Mouse (Mus musculus) hindbrain, embryonic 15.5 days (tissue): ENCODE data around the gene Hnrnpl. TPM values are rescaled to one million over a fixed set of nuclear protein-coding genes. Genes with fewer than 3 reads are reported as not detected.

ENCODE experiments used
- ATAC-seq: fragments of 200-750 bp; cut with Nextera tagmentation; 2 replicates; pipeline ENCODE4 v1.8.0; 2017; ENCODE audit warnings: low read depth, moderate number of reproducible peaks, moderate TSS enrichment; ENCODE audit not compliant: low FRiP score
- H3K27ac ChIP-seq: fragments of 300-500 bp; sonication (generic); replicated peaks from 2 replicates; pipeline ENCODE4 v1.5.1; 2015; ENCODE audit warnings: mild to moderate bottlenecking, inconsistent platforms
- H3K27me3 ChIP-seq: fragments of 300-500 bp; sonication (generic); 2 replicates; pipeline ENCODE4 v1.6.1; 2015; ENCODE audit warnings: control low read depth, inconsistent platforms
- H3K36me3 ChIP-seq: fragments of 300-500 bp; sonication (generic); 2 replicates; pipeline ENCODE4 v1.6.1; 2015; ENCODE audit warnings: control low read depth, inconsistent platforms
- H3K4me1 ChIP-seq: fragments of 300-500 bp; sonication (generic); replicated peaks from 2 replicates; pipeline ENCODE4 v1.6.1; 2015; ENCODE audit warnings: control low read depth, inconsistent platforms
- H3K4me2 ChIP-seq: fragments of 300-500 bp; sonication (generic); 2 replicates; pipeline ENCODE4 v1.6.1; 2015; ENCODE audit warnings: moderate library complexity, mild to moderate bottlenecking, inconsistent platforms
- H3K4me3 ChIP-seq: fragments of 300-500 bp; sonication (generic); 2 replicates; pipeline ENCODE4 v1.5.1; 2015; ENCODE audit warnings: mild to moderate bottlenecking, inconsistent platforms
- H3K9ac ChIP-seq: fragments of 300-500 bp; sonication (generic); 2 replicates; pipeline ENCODE4 v1.6.1; 2015; ENCODE audit warnings: inconsistent platforms
- H3K9me3 ChIP-seq: fragments of 300-500 bp; sonication (generic); 2 replicates; pipeline ENCODE4 v1.6.1; 2016; ENCODE audit warnings: control low read depth, inconsistent platforms
- WGBS: fragments of 180-500 bp; shearing (Covaris S2); methylation state at CpG from one replicate; pipeline ENCODE4 v1.1.7; 2015; 5-methylcytosine and 5-hydroxymethylcytosine counted together
- polyA plus RNA-seq: library from polyadenylated mRNA; unstranded; fragments of >200 nt; fragmentation: Nextera tagmentation; extraction: Ambion mirVana; gene quantifications from 2 replicates; pipeline ENCODE4 v1.2.1, GENCODE M21; 2015

Hnrnpl gene
- polyA plus RNA-seq, 1 experiment from 2014 or later: 162 TPM

DNA sequence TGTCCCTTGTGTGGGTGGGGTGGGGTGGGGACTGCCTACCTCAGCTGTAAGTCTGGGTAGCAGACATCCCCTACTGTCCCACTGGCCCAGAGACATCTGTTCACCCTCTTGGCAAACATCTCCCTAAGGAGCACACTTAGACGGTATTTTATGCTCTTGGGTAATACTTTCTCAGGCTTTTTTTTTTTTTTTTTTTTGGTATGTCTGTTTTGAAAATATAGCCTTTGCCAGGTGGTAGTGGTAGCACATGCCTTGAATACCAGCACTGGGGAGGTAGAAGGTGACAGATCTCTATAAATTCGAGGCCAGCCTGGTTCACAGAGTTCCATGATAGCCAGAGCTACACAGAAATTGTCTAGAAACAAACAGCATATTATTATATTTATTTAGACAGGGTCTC, 15.6 kb downstream of the Hnrnpl start:
- H3K4me3 ChIP-seq: no peak overlapping the region
- no peak overlapping the region for H3K9ac ChIP-seq
- H3K27me3 ChIP-seq: no peaks in the 10 kb centered on the region
- H3K4me1 ChIP-seq: peaks cover 40% of the 10 kb centered on the region
- H3K4me2 ChIP-seq: no peak overlapping the region
- no peak for ATAC-seq
- 50% methylated on average over 2 of the region's 2 CpGs for WGBS
- H3K9me3 ChIP-seq: no peaks in the 10 kb centered on the region
- peaks cover 34% of the 10 kb centered on the region for H3K36me3 ChIP-seq
- 0 out of 2 replicates have a peak overlapping the region, but pooled peaks have one; percentile 78 for H3K27ac ChIP-seq

DNA sequence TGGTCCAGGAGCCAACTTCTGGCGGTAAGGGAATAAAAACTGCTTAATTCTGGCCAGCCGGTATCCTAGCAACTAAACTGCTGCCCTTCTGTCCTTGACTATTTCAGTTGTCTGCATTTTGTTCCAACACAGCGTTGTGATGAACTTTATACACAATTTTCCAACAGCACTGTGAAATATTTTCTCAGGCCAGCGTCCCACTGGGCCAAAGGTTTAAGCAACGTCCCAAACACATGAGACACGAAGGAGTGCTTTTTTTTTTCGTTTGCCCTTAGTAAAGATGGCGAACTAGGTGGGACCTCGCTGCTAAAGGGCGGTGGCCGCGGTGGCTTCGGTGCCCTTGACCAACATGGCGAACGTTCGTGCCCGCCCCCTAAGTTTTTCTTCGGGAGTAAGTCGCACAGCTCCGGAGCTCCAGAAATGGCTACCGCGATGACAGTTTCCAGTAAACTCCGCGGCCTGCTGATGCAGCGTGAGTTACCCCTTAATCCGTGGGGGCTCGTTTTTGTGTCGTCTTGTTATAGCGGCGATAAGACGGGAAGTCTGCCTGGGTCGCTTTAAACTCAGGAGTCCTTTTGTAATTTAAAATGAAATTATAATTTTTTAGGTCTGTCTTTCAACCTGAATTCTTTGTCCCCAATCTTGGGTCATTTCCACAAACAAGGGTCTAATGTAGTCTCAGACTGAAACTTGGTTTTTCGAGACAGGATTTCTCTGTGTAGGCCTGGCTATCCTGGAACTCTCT, 16.8 kb downstream of the Hnrnpl start, which contains the start of gene Ech1:
TSS of gene Ech1 (plus strand) at position 277 of the 745 bp plus-strand sequence.
- Histone ChIP-seq H3K4me2 (peak within 1 kb of the TSS; percentile 57), H3K4me3 (peak within 1 kb of the TSS; percentile 52), H3K27me3 (no peaks in the 10 kb centered on the region), H3K9ac (peak within 1 kb of the TSS; percentile 48), H3K27ac (peak within 1 kb of the TSS; percentile 78), H3K36me3 (peaks cover 29% of the 10 kb centered on the region), H3K4me1 (peaks cover 33% of the 10 kb centered on the region), H3K9me3 (no peaks in the 10 kb centered on the region)
- ATAC-seq: peak; percentile 75
- 2% methylated on average over 33 of the region's 33 CpGs for WGBS

DNA sequence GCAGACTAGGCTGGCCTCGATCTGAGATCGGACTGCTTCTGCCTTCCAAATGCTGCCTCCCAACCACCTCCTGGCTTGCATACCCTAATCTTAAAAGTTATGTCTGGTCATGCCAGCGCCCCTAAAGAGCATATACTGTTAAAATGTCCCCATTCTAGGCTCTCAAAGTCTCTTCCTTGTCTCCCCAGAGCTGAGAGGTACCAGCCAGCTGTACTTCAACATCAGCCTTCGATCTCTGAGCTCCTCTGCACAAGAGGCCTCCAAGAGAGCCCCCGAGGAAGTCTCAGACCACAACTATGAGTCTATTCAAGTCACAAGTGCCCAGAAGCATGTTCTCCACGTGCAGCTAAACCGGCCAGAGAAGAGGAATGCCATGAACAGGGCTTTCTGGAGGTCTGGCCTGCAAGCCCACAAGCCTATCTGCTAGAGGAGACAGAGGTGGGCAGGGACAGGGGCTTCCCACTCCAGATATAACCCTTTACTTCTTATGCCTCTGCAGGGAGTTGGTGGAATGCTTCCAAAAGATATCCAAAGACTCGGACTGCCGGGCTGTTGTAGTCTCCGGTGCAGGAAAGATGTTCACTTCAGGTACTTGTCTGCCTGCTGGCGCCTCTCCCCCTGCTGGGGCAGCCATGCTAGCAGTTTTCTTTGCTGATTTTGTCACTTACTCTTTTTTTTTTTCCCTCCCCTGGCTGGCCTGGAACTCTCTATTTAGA, 17.5 kb downstream of the Hnrnpl start:
- H3K27ac ChIP-seq: peak overlapping the region; percentile 78
- no peak for ATAC-seq
- no peaks in the 10 kb centered on the region for H3K27me3 ChIP-seq
- H3K4me2 ChIP-seq: peak overlapping the region; percentile 57
- WGBS: 59% methylated on average over 11 of the region's 11 CpGs
- peaks cover 29% of the 10 kb centered on the region for H3K36me3 ChIP-seq
- H3K4me3 ChIP-seq: peak overlapping the region; percentile 52
- no peaks in the 10 kb centered on the region for H3K9me3 ChIP-seq
- H3K4me1 ChIP-seq: peaks cover 26% of the 10 kb centered on the region
- H3K9ac ChIP-seq: peak overlapping the region; percentile 48

GRCm38 (mm10) chr7:28826402-28826772, 18.0 kb downstream of the Hnrnpl start:
- Histone ChIP-seq H3K27ac (no peak overlapping the region), H3K27me3 (no peaks in the 10 kb centered on the region), H3K9ac (no peak overlapping the region), H3K4me2 (peak overlapping the region; percentile 57; the same call in 1 of the 2 replicates), H3K4me1 (peaks cover 21% of the 10 kb centered on the region), H3K9me3 (no peaks in the 10 kb centered on the region), H3K36me3 (peaks cover 24% of the 10 kb centered on the region), H3K4me3 (no peak overlapping the region)
- 93% methylated on average over 7 of the region's 7 CpGs for WGBS
- ATAC-seq: no peak

DNA sequence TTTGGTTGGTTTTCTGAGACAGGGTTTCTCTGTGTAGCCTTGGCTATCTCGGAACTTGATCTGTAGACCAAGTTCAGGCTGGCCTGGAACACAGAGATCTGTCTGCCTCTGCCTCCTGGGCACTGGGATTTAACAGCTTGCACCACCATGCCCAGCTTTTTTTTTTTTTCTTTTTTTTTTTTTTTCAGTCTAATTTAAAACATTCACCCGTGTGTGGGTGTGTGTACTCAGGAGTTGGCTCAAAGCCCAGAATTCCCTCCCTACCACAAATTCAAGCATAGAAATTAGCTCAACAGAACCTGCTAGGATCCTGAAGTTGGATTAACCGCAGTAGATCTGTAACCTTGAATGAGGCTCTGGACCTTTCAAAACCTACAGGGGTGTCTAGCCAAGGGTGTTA, 19.0 kb downstream of the Hnrnpl start:
- 49% methylated on average over 3 of the region's 3 CpGs for WGBS
- Histone ChIP-seq H3K4me1 (peaks cover 17% of the 10 kb centered on the region), H3K9ac (no peak overlapping the region), H3K36me3 (peaks cover 16% of the 10 kb centered on the region), H3K4me2 (no peak overlapping the region), H3K27ac (no peak overlapping the region), H3K4me3 (no peak overlapping the region), H3K9me3 (no peaks in the 10 kb centered on the region), H3K27me3 (no peaks in the 10 kb centered on the region)
- ATAC-seq: no peak

GRCm38 (mm10) chr7:28829821-28830220, 21.5 kb downstream of the Hnrnpl start:
- H3K9ac ChIP-seq: no peak overlapping the region
- H3K27me3 ChIP-seq: no peaks in the 10 kb centered on the region
- H3K4me1 ChIP-seq: peaks cover 9% of the 10 kb centered on the region
- no peak for ATAC-seq
- over 99% methylated on average over 8 of the region's 8 CpGs for WGBS
- no peak overlapping the region for H3K27ac ChIP-seq
- H3K4me2 ChIP-seq: no peak overlapping the region
- no peaks in the 10 kb centered on the region for H3K9me3 ChIP-seq
- peaks cover 13% of the 10 kb centered on the region for H3K36me3 ChIP-seq
- H3K4me3 ChIP-seq: no peak overlapping the region

GRCm38 (mm10) chr7:28830981-28831380, 22.6 kb downstream of the Hnrnpl start:
- Histone ChIP-seq H3K36me3 (peaks cover 13% of the 10 kb centered on the region), H3K27me3 (no peaks in the 10 kb centered on the region), H3K4me3 (no peak overlapping the region), H3K4me2 (no peak overlapping the region), H3K27ac (no peak overlapping the region), H3K4me1 (peaks cover 2% of the 10 kb centered on the region), H3K9ac (no peak overlapping the region), H3K9me3 (no peaks in the 10 kb centered on the region)
- 95% methylated on average over 5 of the region's 5 CpGs for WGBS
- no peak for ATAC-seq

DNA sequence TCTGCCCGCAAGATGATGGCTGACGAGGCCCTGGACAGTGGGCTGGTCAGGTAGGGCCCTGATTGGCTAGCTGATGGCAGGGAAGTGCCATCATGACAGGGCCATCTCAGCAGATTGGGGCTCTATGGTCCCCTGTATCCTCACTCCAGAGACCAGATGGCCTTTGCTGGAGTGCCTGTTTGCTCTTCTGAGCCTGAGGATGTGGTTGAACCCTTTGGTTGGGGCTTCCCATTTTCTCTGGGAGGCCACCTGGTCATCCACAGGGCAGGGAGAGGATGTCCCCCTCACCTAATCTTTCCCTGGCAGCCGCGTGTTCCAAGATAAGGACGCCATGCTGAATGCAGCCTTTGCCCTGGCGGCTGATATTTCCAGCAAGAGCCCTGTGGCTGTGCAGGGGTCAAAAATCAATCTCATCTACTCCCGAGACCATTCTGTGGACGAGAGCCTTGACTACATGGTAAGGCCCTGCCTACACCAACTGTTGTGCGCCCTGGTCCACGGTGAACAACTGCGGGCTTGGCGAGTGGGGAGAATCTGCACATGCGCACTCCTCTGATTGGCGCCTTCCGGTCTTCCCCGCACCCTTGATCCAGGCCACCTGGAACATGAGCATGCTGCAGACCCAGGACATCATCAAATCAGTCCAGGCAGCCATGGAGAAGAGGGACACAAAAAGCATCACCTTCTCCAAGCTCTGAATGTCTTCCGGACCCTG, 23.2 kb downstream of the Hnrnpl start:
- no peaks in the 10 kb centered on the region for H3K9me3 ChIP-seq
- 93% methylated on average over 17 of the region's 17 CpGs for WGBS

DNA sequence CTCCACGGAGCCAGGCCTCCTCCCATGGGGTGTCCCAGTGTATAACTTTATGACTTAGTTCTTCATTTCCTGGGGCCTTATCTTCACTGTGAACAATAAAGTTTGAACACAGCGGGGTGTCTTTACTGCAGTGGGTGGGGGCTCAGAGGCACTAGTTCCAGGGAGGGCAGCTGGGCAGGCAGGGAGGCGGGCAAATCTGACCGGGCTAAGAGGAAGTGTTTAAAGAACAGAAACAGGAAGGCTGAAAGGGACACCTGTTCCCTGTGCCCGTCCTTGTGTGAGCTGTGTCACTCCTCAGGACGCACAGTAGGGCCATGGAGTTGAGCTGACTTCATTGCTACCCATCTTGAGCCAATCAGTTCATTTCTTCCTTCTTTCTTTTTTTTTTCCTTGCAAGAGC, 23.8 kb downstream of the Hnrnpl start:
- Histone ChIP-seq H3K9me3 (no peaks in the 10 kb centered on the region), H3K27me3 (no peaks in the 10 kb centered on the region), H3K9ac (no peak overlapping the region), H3K4me3 (no peak overlapping the region), H3K36me3 (peaks cover 13% of the 10 kb centered on the region), H3K4me2 (no peak overlapping the region), H3K27ac (no peak overlapping the region), H3K4me1 (no peaks in the 10 kb centered on the region)
- 75% methylated on average over 6 of the region's 6 CpGs for WGBS
- no peak for ATAC-seq

More for the DNA sequence above, 23.2 kb downstream of the Hnrnpl start:
- no peaks in the 10 kb centered on the region for H3K27me3 ChIP-seq
- no peak overlapping the region for H3K9ac ChIP-seq
- H3K4me1 ChIP-seq: no peaks in the 10 kb centered on the region
- H3K4me3 ChIP-seq: no peak overlapping the region
- H3K4me2 ChIP-seq: no peak overlapping the region
- H3K36me3 ChIP-seq: peaks cover 13% of the 10 kb centered on the region
- H3K27ac ChIP-seq: no peak overlapping the region
- ATAC-seq: no peak

GRCm38 (mm10) chr7:28833723-28834347, 25.5 kb downstream of the Hnrnpl start, which contains the start of gene Lgals4:
Gene Lgals4, plus strand, starts transcription at chr7:28833854.
- Histone ChIP-seq H3K4me3 (no peak within 1 kb of the TSS), H3K9ac (no peak within 1 kb of the TSS), H3K27ac (no peak within 1 kb of the TSS), H3K27me3 (no peaks in the 10 kb centered on the region), H3K36me3 (peaks cover 13% of the 10 kb centered on the region), H3K4me1 (no peaks in the 10 kb centered on the region), H3K4me2 (no peak within 1 kb of the TSS), H3K9me3 (no peaks in the 10 kb centered on the region)
- WGBS: 89% methylated on average over 6 of the region's 6 CpGs
- no peak for ATAC-seq

DNA sequence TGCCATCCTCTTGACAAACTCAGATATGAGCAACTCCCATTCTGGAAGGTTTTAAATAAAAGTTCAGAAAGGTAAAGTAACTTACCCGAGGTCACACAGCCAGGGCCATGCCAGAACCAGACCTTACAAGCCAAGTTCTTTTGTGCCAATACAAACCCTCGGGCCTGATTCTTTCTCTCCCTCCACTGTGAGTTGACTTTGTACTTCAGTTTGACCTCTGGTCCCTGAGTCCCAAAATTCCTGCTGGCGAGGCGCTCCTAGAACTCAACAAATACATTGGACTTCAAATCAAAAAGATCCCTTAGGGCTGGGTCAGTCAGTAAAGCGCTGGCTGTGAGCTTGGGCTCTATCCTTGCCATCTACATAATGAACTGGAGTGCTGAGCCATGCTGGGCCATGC, 28.6 kb downstream of the Hnrnpl start:
- Histone ChIP-seq H3K4me1 (no peaks in the 10 kb centered on the region), H3K9me3 (no peaks in the 10 kb centered on the region), H3K9ac (no peak overlapping the region), H3K36me3 (no peaks in the 10 kb centered on the region), H3K4me2 (no peak overlapping the region), H3K27me3 (no peaks in the 10 kb centered on the region), H3K27ac (no peak overlapping the region), H3K4me3 (no peak overlapping the region)
- 85% methylated on average over 5 of the region's 5 CpGs for WGBS
- no peak for ATAC-seq
